Mouse (Mus musculus) lung, adult 10 weeks (tissue): Measurements from ENCODE around the gene Il1rap. TPM values are rescaled to one million over a fixed set of nuclear protein-coding genes. Genes with fewer than 3 reads are reported as not detected.

ENCODE experiments used
- polyA plus RNA-seq: library from polyadenylated mRNA; stranded (reverse); fragments of 350-450 nt; fragmentation: Illumina TruSeq; extraction: RNeasy Lipid Tissue Mini Kit (QIAGEN cat#74804); gene quantifications from one replicate; pipeline ENCODE4 v1.2.3, GENCODE M21; 2014; ENCODE audit warnings: low read depth, low replicate concordance; ENCODE audit not compliant: insufficient read depth

Il1rap gene
- 6.0 TPM for polyA plus RNA-seq

GRCm38 (mm10) chr16:26581048-26581912, at the start of gene Il1rap:
Gene Il1rap (plus strand): TSS chr16:26581704.

Other genes with a start within 250 kb of the Il1rap start
- gene Cldn1, start 209.9 kb upstream of the Il1rap start, polyA plus RNA-seq = 4.8 TPM
- not detected for gene Cldn16, start 118.6 kb upstream of the Il1rap start, polyA plus RNA-seq
- gene Tmem207, start 54.9 kb upstream of the Il1rap start, polyA plus RNA-seq = not detected